Mouse (Mus musculus): ENCODE results near the gene Fam25c.

DNA sequence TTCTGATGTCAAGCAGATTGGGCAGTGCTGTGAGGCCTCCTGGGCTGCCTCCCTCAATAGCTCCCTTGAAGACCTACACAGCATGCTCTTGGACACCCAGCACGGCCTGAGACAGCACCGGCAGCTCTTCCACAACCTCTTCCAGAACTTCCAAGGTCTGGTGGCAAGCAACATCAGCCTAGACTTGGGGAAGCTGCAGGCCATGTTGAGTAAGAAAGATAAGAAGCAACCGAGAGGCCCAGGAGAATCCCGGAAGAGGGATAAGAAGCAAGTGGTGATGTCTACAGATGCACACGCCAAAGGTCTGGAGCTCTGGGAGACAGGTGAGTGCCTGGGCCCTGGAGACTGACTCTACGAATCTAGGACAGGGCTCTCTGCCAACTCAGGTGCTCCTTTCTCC, 44.1 kb upstream of the Fam25c start:
- TF ChIP-seq CTCF (IDR thresholded peaks at IDR 0.05; ENCODE audit: low read depth, low read length) (no peak), POLR2A (IDR thresholded peaks at IDR 0.05; ENCODE audit: insufficient read depth, low read length) (no peak)

All from ES-Bruce4 (cell line).